11 mouse cellular contexts compared by ENCODE assay signal in genomic region chr13:83716711-83717171, GRCm38 (mm10).
DNase-seq lines count a peak whose midpoint lies in the region; ATAC-seq and TF ChIP-seq lines count a peak whose summit lies in the region.
"Had no signal": no experiment of that assay in that cellular context is flagged by ENCODE, and none has a peak within 500 bp of the region (broad histone marks: within the 10 kb centered on the region; RNA-seq: fewer than 3 reads in every experiment).

No protein-coding gene starts in this region.

- peaks cover 37% of the 10 kb centered on the region for H3K4me1 ChIP-seq in hindbrain, embryonic 10.5 days (replicated peaks)
- H3K4me1 ChIP-seq in midbrain, embryonic 10.5 days = peaks cover 46% of the 10 kb centered on the region
- peaks cover 14% of the 10 kb centered on the region for H3K4me1 ChIP-seq in kidney, embryonic 15.5 days

- peak overlapping the region; percentile 96 for H3K27ac ChIP-seq in left cerebral cortex, adult 2 months
- H3K27ac ChIP-seq in hindbrain, embryonic 10.5 days = peak overlapping the region; percentile 80; the same call in 1 of the 2 replicates
- no peak overlapping the region; the same call in 1 of the 2 replicates for H3K27ac ChIP-seq in midbrain, embryonic 10.5 days (replicated peaks)
- no peak overlapping the region for H3K27ac ChIP-seq in kidney, embryonic 15.5 days

- no peaks in the 10 kb centered on the region for H3K36me3 ChIP-seq in hindbrain, embryonic 10.5 days
- H3K36me3 ChIP-seq in midbrain, embryonic 10.5 days = no peaks in the 10 kb centered on the region
- H3K36me3 ChIP-seq in kidney, embryonic 15.5 days = no peaks in the 10 kb centered on the region

- no peaks in the 10 kb centered on the region for H3K9me3 ChIP-seq in hindbrain, embryonic 10.5 days
- H3K9me3 ChIP-seq in midbrain, embryonic 10.5 days (replicated peaks) = no peaks in the 10 kb centered on the region
- no peaks in the 10 kb centered on the region for H3K9me3 ChIP-seq in kidney, embryonic 15.5 days (replicated peaks)

- H3K27me3 ChIP-seq in hindbrain, embryonic 10.5 days (ENCODE audit: insufficient read depth, poor library complexity, severe bottlenecking) = peaks cover 99% of the 10 kb centered on the region
- peaks cover 100% of the 10 kb centered on the region for H3K27me3 ChIP-seq in midbrain, embryonic 10.5 days (ENCODE audit: low read depth, poor library complexity, severe bottlenecking)
- H3K27me3 ChIP-seq in kidney, embryonic 15.5 days = peaks cover 99% of the 10 kb centered on the region

- H3K4me2 ChIP-seq in kidney, embryonic 15.5 days = no peak overlapping the region

- DNase-seq in left cerebral cortex, adult 2 months (ENCODE audit: extremely low spot score in 1 of 2, low spot score in 2 of 2) = no peak
- no peak for DNase-seq in left cerebral cortex, adult 11 months (ENCODE audit: low spot score)
- no peak for DNase-seq in hindbrain, embryonic 10.5 days (ENCODE audit: low spot score)
- peak; percentile 45 for DNase-seq in midbrain, embryonic 10.5 days (ENCODE audit: low spot score)
- DNase-seq in urinary bladder, postnatal 14 days (ENCODE audit: low spot score) = no peak
- DNase-seq in ovary, adult 18-20 months (ENCODE audit: low spot score) = no peak
- DNase-seq in kidney, postnatal 36 days = no peak
- DNase-seq: B cell, adult 2 months; kidney, postnatal 4 days; lung, postnatal 10 days had no signal

- no peak for TF ChIP-seq CTCF in left cerebral cortex, adult 2 months (IDR thresholded peaks at IDR 0.05)

- peak overlapping the region; percentile 83 for H3K4me3 ChIP-seq in left cerebral cortex, adult 2 months
- peak overlapping the region; percentile 49 for H3K4me3 ChIP-seq in hindbrain, embryonic 10.5 days
- H3K4me3 ChIP-seq in midbrain, embryonic 10.5 days = peak overlapping the region; percentile 48; the same call in 1 of the 2 replicates
- H3K4me3 ChIP-seq in kidney, embryonic 15.5 days (replicated peaks) = no peak overlapping the region

- intact Hi-C loops in left cerebral cortex, adult 2 months (cut with DNase I) = loop anchor here (5.0 to 10.0 kb wide), 2 partner anchors 1448 to 1934 kb away; partner anchors contain the start of gene Cetn3

- H3K9ac ChIP-seq in kidney, embryonic 15.5 days = no peak overlapping the region

- WGBS in hindbrain, embryonic 10.5 days = 3% methylated on average over 8 of the region's 8 CpGs
- WGBS in midbrain, embryonic 10.5 days = under 1% methylated on average over 8 of the region's 8 CpGs
- 2% methylated on average over 8 of the region's 8 CpGs for WGBS in kidney, embryonic 15.5 days

- no peak for ATAC-seq in kidney, embryonic 15.5 days (replicated peaks; ENCODE audit: low FRiP score)

Comparison
In these comparisons a context has a peak if more than half of its experiments do, and no peak if none do; other contexts are left out.
1. H3K27ac ChIP-seq: peak in left cerebral cortex, adult 2 months (single experiment) and hindbrain, embryonic 10.5 days (single experiment); none in midbrain, embryonic 10.5 days (single experiment) and kidney, embryonic 15.5 days (single experiment).